Mouse (Mus musculus) natural killer cell, adult 2 months (primary cell): ENCODE measurements around the gene Med29.

ENCODE experiments used
- DNase-seq, 2 experiments: peaks; one replicate each; pipeline ENCODE4 v3.0.0; 2022; ENCODE audit warnings: low spot score in 2 of 2

Gene Med29

DNA sequence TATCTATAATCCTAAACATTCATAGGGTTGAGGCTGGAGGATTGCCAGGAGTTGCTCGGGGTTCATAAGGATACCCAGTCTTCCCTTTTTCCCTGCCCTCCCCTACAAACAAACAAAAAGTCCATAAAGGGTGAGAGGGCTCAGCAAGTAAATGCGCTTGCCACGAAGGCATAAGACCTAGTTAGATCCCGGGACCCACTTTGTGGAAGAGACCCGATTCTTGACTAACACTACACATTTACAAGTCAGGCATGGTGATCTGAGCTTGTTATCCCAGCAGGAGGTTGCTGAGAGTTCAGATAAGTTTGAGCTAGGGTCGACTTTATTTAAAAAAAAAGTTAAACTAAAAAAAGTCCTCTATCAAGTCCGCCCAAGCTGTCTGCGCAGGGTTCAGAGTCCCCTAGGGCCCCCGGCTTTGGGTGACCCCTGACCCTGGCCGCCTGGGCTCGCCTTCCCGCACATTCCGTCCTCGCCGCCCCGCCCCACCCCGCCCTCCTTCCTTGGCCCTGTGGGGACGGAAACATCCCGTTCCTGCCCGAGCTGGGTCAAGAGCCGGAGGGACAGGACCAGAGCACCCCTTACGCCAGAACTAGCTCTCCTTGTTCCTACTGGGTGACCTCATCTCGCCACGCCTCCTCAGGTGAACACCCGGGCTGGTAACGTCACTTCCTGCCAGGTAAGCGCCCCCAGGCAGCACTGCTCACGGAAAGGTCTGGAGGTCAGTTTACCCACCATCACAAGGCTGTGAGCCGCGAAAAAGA, 16.3 kb downstream of the Med29 start:
- DNase-seq, result peak; percentile 66 to 81

DNA sequence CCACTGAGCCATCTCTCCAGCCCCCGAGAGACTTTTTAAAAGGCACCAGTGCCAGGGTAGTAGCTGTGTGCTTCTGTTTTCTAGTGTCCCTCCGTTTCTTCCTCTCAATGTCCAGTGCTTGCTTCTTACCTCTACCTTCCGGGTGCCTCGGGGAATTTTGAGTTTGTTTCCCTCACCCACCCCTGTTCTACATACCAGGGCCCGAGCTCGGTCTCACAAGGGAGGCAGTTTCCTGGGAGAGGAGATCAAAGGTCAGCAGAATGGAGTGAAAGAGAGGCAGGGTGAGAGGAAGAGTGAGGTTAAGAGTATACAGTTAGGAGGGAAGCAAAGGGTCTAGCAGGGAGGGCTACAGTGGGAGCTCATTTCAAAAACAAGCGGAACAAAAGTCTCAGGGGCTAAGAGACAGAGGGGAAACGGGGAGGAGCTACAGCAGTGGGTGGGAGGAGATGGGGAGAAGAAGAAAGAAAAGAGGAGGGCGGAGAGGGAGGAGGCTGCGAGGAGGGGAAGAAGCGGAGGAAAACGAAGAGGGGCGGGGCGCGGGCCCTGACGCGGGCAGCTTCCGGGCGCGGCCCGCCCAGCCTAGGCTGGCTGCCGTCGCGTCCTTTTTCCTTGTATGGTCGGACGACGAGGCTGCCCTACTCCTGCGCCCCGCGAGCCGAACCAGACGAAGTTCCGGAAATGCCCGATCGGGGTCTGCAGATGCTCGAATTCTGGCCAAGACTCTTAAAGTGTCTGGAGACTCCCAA, 17.2 kb downstream of the Med29 start:
- DNase-seq, result peak; percentile 87 to 91

DNA sequence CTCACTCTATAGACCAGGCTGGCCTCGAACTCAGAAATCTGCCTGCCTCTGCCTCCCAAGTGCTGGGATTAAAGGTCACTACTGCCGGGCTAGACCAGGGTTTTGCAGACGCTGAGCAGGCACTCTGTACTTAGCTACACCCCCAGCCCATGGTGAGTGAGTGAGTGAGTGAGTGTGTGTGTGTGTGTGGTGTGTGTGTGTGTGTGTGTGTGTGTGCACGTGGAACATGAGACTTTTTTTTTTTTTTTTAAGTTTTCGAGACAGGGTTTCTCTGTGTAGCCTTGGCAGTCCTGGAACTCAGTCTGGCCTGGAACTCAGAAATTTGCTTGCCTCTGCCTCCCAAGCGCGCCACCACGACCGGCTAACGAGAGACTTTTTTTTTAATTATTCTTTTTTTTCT, 17.9 kb downstream of the Med29 start:
- no peak for DNase-seq

DNA sequence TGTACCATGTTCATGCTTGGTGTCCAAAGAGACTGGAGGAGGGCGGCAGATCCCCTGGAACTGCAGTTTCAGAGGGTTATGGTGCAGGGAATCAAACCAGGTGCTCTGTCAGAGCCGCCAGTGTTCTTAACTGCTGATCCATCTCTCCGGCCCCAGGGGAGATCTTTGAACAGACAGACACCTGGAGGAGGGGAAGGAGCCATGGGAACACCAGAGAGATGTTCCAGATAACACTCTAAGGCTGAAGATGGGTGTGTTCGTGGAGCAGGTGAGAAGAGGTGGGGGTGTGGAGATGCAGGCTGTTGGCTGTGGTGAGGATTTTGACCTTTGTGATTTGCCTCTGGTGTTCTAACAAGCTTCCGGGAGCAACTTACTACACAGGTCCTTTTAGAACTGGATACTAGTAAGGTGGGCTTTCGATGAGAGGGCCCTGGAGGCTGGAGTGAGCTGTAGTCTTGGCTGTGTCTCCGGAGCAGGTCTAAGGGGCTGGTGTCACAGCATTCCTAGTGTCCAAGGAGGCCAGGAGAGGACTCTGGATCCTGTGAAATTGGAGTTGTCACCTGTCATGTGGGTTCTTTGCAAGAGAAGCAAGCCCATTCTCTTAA, 18.5 kb downstream of the Med29 start:
- no peak for DNase-seq

DNA sequence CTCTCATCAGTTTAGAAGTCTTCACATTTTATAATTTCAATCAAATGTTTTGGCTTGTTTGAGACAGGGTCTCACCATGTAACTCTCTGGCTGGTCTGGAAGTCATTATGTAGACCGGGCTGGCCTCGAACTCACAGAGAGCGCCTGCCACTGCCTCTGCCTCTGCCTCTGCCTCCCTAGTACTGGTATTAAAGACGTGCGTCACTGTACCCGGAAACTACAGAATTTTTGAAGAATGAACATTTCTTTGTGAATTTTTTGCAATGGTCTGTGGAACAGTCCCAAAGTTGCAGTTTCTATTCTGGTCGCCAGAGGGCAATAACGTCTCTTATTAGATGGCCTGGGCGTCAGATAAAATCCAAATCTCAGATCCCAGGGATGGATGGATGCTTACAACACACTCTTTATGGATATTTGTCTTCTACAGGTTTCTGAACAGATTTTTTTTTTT, 19.4 kb downstream of the Med29 start:
- DNase-seq, result peak; percentile 87 to 88

DNA sequence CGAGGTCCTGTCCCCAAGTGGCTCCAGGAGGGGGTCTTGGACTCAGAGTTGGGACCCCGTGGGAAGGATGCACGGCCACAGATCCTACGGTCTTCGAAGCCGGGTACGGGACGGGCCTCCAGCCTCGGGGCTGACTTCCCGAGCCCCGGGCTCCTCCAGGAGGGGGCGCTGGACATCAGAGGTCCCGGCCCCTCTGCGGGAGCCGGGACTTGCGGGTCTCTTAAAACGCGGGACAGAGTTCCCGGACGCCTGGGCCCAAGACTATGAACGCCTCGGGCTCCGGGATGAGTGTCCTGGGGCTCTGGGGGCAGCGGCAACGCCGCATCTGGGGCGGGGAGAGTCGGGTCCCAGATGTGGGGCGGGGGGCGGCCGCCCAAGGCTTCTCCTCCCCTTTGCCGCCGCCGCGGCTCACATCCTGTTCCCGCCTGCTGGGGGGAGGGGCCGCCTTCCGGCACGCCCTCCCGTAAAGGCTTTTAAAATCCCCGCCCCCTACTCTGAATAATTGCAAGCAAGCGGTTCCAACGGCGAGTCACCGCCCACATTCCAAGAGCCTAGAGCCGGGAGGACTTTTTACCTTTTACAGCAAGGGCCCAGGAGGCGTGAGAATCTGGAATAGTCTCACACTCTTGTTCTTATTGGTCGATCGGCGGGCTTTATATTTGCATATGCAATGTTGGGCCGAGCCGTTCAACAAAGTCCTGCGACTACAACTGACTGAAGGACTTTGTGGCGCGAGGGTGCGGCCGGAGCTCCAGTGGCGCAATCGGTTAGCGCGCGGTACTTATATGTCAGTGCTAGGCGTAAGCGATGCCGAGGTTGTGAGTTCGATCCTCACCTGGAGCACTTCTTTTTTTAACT, 20.0 kb downstream of the Med29 start, which contains the start of gene Plekhg2:
Plekhg2 (minus strand) TSS at position 349 of the 858 bp plus-strand sequence.
- DNase-seq, result peak; percentile 97 to 98

DNA sequence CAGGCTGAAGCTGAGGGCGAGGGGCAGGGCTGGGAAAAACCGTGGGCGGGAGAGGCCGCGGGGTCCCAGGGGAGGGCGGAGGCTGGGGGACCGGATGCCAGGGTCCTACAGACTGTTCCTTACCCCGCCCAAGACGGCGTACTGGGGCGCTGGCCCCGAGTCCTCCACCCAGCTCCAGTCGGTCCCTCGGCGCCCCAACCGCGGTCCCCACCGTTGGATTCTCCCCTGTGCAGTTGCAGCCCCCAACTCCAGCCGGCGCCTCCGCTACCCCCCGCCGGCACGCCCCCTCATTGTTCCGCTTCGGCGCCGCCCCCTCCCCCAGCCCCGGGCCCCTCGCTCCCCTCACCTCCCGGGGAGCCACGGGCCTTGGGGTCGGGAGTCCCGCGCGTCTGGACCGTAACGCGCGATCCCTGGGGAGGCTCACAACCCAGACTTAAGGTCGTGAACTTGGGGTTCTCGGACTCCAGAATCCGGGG, 21.0 kb downstream of the Med29 start:
- DNase-seq, result no peak

DNA sequence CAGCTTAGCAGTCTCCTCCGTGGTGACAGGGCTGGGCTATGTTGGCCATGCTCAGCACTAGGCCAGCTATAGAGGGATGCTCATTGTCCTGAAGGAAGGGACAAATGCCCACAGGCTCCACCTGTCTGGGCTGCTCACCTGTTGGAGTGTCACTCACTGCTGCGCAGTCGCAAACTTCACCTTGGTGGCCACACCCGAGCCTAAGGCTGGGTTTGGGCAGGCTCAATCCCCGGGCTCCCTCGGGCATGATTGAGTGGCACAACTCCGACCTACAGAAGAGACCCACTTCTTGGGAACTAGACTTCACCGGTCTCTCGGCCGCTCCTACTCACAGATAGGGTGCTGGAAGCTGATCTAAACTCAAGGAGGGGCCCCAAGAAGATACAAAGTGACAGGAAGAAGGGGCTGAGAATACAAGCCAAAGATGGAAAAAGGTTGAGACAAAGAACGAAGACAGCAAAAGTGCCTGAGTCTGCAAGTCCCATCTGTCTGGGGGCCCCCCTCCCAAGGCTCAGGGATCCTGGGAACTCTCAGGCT, 21.5 kb downstream of the Med29 start:
- DNase-seq, result no peak

DNA sequence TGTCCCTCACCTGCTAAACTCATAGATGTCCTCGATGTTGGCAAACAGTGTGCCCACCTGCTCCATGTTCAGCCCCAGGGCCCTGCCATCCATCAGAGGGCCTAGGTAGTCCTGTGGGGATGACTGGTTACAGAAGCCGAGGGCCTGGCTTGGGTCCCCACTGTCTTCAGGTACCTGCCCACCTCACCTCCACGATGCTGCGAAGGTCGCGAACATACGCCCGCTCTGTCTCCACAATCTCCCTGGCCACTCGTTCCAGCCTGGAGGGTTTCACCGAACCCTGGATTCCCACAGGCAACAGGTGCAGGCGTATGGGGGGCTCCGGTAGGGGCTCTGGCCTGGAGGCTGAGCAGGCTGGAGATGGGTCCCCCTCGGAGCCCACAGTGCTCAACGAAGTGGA, 22.5 kb downstream of the Med29 start:
- DNase-seq, result no peak

DNA sequence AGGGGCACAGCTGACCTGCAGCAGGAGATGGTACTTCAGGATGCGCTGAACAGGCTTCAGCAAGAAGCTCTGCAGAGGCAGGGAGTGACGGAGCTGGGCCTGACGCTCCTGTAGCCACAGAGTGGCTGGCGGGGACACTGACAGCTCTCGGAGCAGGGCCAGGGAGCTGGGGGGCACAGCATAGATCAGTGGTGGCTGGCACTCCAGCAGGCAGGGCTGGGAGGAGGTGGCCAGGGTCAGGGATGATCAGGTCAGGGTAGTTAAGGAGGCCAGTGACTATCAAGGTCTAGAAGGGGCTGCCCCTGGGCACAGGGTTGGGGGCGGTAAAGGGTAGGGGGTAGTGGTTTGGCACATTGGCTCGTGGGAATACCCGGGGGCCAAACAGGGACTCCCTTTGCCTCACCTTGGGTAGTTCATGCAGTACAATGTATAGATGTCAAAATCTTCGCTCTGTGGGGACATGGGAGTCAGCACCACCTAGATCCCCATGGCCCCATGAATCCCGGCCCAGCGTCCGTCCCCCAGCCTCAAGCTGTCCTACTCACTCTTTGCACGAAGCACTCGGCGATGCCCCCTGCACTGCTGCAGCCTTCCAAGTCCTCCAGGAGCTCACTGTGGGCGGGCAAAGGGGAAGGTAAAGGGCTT, 24.1 kb downstream of the Med29 start:
- DNase-seq, result no peak

DNA sequence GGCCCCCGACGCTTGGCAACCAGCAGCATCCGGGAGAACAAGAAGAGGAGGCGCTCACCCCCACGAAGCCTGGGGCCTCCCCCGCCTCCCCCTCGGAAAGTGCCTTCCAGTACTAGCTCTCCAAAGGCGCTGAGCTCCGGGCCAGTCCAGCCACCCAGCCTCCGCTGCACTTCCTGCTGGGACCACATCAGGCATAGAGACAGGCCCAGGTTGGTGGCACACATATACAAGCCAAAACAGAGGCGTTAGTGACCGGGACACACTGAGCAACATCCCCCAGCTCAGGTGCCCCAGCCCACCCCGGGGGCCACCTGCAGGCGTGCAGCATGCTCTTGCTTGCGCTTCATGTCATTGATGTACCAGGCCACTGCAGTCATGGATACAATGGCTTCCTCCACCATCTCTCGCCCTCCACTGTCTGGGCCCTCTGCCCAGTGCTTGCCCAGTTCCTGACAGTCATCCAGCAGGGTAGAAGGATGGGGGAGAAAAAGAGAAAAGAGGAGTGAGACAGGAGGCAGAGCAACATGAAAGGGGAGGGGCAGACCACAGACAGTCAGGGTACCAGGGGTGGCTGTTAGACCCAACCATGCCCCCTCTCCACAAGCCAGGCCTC, 24.7 kb downstream of the Med29 start:
- no peak for DNase-seq

DNA sequence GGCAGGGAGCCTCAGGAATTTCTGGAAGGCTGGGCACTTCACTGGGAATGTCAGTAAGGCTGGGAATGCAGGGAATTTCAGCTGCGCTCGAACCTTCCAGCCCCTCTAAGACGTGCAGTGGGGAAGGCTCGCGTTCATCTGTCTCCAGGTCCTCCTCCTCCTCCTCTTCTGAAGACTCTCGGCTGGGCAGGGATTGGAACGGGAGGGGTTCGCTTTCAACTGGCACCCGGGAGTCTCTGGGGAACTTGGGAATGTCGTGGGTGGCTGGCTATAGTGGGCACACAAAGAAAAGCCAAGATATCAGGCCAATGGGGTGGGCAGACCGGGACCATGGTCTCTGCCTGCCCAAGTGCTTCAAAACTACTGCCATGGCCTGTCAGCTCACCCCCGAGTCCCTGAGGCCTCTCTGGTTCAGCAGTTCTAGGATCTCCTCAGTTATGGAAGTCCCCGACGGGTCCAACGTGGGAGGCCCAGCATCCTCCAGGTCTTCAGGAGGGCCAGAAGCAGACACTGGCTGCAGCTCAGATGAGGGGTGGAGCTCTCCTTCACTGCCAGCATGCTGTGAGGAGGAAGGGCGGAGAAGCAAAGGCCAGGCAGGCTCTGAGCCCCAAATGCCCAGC, 30.0 kb downstream of the Med29 start:
- DNase-seq, result no peak

DNA sequence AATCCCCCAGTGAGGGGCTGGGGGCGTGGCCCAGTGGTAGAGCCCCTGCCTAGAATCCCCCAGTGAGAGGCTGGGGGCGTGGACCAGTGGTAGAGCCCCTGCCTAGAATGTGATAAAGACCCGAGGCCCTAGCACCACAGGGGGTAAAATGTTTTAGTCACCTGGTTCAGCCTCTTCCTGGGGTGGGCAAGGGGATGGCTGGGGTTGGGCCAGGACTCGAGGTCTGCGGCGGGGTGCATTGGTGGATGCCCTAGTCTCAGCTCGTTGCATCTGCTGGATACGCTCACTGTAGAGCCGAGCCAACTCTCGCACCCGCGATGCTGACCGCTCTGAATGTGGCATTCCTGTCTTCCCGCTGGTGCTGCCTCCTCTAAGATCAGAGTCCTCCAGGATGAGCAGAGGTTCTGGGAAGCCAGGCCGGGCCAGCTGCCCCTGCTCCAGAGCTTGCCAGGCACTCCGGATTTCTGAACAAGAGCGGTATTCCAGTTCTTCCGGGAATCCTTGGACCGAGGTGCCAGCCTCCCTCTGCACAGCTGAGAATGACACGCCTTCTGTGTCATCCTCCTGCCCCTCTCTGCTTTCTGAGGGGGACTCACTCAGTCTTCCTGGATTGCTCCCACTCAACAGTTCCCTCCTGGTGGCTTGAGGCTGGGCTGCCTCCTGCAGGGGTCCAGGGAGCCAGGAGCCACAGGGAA, 30.7 kb downstream of the Med29 start:
- DNase-seq, result no peak

DNA sequence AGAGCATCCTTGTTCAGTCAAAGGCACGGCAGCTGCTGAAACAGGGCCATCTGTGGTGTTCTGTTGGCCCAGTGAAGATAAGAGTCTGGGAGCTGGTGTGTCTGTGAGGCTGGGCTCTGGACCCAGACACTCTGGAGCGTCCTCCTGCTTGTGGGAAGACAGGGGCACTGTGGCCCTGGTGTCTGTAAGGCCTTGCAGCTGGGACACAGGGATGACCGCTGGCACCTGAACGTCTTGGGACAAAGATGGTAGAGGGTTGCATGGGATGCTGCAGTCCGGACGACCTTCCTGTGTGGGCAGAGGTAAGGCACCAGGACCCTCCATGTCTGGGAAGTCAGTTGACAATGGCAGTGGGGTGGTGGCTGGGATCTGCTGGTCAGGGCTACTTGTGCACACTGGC, 32.2 kb downstream of the Med29 start:
- DNase-seq, result no peak

DNA sequence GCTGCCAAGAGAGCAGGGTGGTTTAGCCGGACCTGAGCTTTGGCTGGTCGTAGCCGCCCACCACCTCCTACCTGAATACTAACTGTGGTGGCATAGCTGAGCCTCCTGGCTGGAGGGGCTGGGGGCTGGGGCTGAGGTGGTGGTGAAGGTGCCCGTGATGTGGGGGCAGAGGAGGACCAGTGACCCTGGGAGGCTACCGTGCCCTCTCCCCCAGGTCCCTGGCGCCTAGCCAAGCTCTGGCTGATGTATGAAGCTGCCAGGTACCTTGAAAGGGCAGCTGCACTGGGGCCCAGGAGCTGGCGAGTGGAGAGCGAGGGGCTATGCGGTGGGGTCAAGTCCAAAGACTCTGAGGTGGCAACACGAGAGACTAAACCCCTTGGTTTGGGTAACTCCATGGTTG, 32.7 kb downstream of the Med29 start:
- DNase-seq, result no peak

DNA sequence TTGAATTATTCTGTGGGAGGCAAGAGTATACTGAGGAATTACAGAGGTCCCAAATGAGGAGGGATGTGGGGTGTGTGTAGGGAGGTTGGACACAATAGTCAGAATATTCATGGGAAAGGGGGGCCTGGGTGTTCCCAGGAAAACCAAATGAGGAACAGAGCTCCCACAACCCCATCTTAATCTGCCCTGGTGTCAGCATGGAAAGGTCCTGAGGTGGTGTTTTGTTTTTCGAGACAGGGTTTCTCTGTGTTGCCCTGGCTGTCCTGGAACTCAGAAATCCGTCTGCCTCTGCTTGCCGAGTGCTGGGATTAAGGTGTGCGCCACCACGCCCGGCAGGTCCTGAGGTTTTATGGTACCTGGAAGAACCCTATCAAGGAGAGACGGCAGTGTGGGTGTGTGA, 34.1 kb downstream of the Med29 start:
- no peak for DNase-seq

DNA sequence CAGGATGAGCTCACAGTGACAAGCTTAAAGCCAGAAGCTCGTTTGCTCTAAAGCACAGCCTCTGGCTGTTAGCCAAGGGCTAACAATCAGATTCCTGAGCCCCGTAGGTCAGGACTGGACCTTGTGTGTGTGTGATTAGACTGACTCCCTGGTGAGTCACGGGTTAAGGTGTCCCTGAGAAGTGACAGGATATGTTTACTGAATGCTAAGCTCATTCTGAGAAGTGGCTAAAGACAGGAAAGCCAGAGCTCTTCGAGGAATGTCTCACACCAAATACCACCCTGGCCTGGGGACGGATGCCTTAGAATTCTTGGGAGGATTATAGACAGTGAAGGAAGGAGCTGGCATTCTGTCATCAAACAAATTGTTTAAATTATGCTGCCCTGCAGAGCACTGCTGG, 34.5 kb downstream of the Med29 start:
- DNase-seq, result no peak

DNA sequence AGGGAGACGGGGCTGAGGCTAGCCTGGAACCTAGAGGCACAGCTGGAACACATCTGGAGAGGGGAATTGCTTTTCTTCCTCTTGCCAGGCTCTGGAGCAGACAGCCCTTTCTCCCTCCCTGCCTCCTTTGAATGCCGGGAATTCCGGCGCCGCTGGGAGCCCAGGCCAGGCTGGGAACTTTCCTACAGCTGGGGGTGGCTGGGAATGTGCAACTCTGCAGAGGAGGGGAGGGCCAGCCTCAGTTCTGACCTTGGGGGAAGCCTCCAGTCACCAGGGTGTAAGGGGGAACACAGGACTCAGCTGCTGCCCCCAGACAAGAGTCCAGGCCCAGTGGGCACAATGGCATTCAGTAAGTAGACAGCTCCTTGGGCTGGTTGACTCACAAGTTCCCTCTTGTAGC, 35.5 kb downstream of the Med29 start:
- no peak for DNase-seq

DNA sequence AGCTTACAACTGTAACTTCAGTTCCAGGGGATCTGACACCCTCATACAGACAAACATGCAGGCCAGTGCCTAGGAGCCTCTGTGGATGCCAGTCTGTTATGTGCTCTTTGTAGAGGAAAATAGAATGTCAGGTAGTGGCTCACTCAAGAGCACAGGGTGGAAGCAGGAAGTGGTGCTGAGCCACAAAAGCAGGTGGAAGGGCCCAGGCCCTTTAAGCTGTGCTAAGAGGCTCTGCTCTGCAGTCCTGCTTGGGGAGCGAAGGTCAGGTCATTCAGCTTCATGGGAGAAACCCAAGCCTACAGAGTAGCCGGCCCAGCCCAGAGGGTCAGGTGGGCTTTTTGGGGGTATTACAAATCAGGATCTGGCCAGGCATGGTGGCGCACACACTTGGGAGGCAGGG, 37.3 kb downstream of the Med29 start:
- no peak for DNase-seq
